11 mouse cellular contexts compared by ENCODE assay signal in genomic region chr2:71191391-71192194, GRCm38 (mm10). TPM values are rescaled to one million over a fixed set of nuclear protein-coding genes. Genes with fewer than 3 reads are reported as not detected.
DNase-seq lines count a peak whose midpoint lies in the region; ATAC-seq and TF ChIP-seq lines count a peak whose summit lies in the region.
"Had no signal": no experiment of that assay in that cellular context is flagged by ENCODE, and none has a peak within 500 bp of the region (broad histone marks: within the 10 kb centered on the region; RNA-seq: fewer than 3 reads in every experiment).

No protein-coding gene starts in this region.

- H3K4me2 ChIP-seq in heart, embryonic 13.5 days, result peak overlapping the region; percentile 49
- H3K4me2 ChIP-seq in limb, embryonic 15.5 days, result peak overlapping the region; percentile 30
- H3K4me2 ChIP-seq in liver, postnatal 0 days (ENCODE audit: low read depth, low read length), result no peak overlapping the region

- peaks cover 31% of the 10 kb centered on the region for H3K4me1 ChIP-seq in heart, embryonic 13.5 days
- peaks cover 54% of the 10 kb centered on the region for H3K4me1 ChIP-seq in E14TG2a.4 (replicated peaks; ENCODE audit: low read depth, low read length)
- H3K4me1 ChIP-seq in forebrain, embryonic 10.5 days, result peaks cover 33% of the 10 kb centered on the region
- H3K4me1 ChIP-seq in limb, embryonic 15.5 days, result peaks cover 10% of the 10 kb centered on the region
- peaks cover 3% of the 10 kb centered on the region; the same call in 1 of the 2 replicates for H3K4me1 ChIP-seq in liver, postnatal 0 days (ENCODE audit: insufficient read depth)

- no peaks in the 10 kb centered on the region for H3K9me3 ChIP-seq in heart, embryonic 13.5 days
- peaks cover 4% of the 10 kb centered on the region; the same call in 1 of the 2 replicates for H3K9me3 ChIP-seq in E14TG2a.4 (ENCODE audit: low read length)
- H3K9me3 ChIP-seq in forebrain, embryonic 10.5 days, result peaks cover 4% of the 10 kb centered on the region; the same call in 1 of the 2 replicates
- H3K9me3 ChIP-seq in limb, embryonic 15.5 days, result no peaks in the 10 kb centered on the region
- no peaks in the 10 kb centered on the region for H3K9me3 ChIP-seq in liver, postnatal 0 days (ENCODE audit: low read length)

- DNase-seq in heart, postnatal 14 days, result no peak
- DNase-seq in forebrain, embryonic 10.5 days (ENCODE audit: extremely low spot score, low spot score), result peak; percentile 17
- no peak for DNase-seq in cerebellum, postnatal 4 days (ENCODE audit: low spot score in 2 of 2)
- DNase-seq in liver, postnatal 0 days, result no peak
- DNase-seq in layer of hippocampus, adult 11-12 months (ENCODE audit: low spot score), result no peak
- DNase-seq: cerebellum, adult 11 months; lung, postnatal 10 days had no signal

- intact Hi-C loops in heart, postnatal 14 days (cut with DNase I), result no loop called here

- ATAC-seq in heart, embryonic 13.5 days (ENCODE audit: extremely low read depth, insufficient number of reproducible peaks, low FRiP score, low TSS enrichment), result no peak
- ATAC-seq in limb, embryonic 15.5 days (ENCODE audit: insufficient number of reproducible peaks, low FRiP score, low TSS enrichment, low read depth), result no peak
- ATAC-seq in liver, postnatal 0 days, result no peak
- ATAC-seq: activated CD4-positive, CD25-positive, alpha-beta regulatory T cell, adult 4 months had no signal

- TF ChIP-seq CTCF in E14TG2a.4 (conservative IDR thresholded peaks at IDR 0.05; ENCODE audit: low read length), result no peak
- TF ChIP-seq CTCF in liver, postnatal 0 days (IDR thresholded peaks at IDR 0.05; ENCODE audit: low read depth), result no peak

- H3K27ac ChIP-seq in heart, embryonic 13.5 days (replicated peaks), result no peak overlapping the region
- peak overlapping the region; percentile 76 for H3K27ac ChIP-seq in forebrain, embryonic 10.5 days
- H3K27ac ChIP-seq in limb, embryonic 15.5 days, result no peak overlapping the region
- no peak overlapping the region for H3K27ac ChIP-seq in liver, postnatal 0 days (ENCODE audit: low read depth)

- 29% methylated on average over 16 of the region's 16 CpGs for WGBS in heart, embryonic 13.5 days
- 13% methylated on average over 16 of the region's 16 CpGs for WGBS in forebrain, embryonic 10.5 days
- 14% methylated on average over 16 of the region's 16 CpGs for WGBS in limb, embryonic 15.5 days
- 43% methylated on average over 16 of the region's 16 CpGs for WGBS in liver, postnatal 0 days (ENCODE audit: insufficient replicate concordance)

- no peaks in the 10 kb centered on the region for H3K36me3 ChIP-seq in heart, embryonic 13.5 days
- H3K36me3 ChIP-seq in E14TG2a.4 (ENCODE audit: insufficient read depth, low read length), result no peaks in the 10 kb centered on the region
- no peaks in the 10 kb centered on the region for H3K36me3 ChIP-seq in forebrain, embryonic 10.5 days (replicated peaks)
- H3K36me3 ChIP-seq in limb, embryonic 15.5 days, result no peaks in the 10 kb centered on the region
- no peaks in the 10 kb centered on the region for H3K36me3 ChIP-seq in liver, postnatal 0 days (replicated peaks; ENCODE audit: insufficient read depth, low read length)

- 0 out of 2 replicates have a peak overlapping the region, but pooled peaks have one; percentile 14 for H3K4me3 ChIP-seq in heart, embryonic 13.5 days
- H3K4me3 ChIP-seq in E14TG2a.4 (replicated peaks; ENCODE audit: low read length), result peak overlapping the region; percentile 46
- H3K4me3 ChIP-seq in forebrain, embryonic 10.5 days, result peak overlapping the region; percentile 42
- H3K4me3 ChIP-seq in limb, embryonic 15.5 days, result peak overlapping the region; percentile 1; the same call in 1 of the 2 replicates
- H3K4me3 ChIP-seq in liver, postnatal 0 days (ENCODE audit: low read depth, low read length), result no peak overlapping the region

- TF ChIP-seq EP300 in liver, postnatal 0 days (IDR thresholded peaks at IDR 0.05; ENCODE audit: low read depth), result no peak

- peaks cover 15% of the 10 kb centered on the region for H3K27me3 ChIP-seq in heart, embryonic 13.5 days (replicated peaks)
- peaks cover 27% of the 10 kb centered on the region for H3K27me3 ChIP-seq in E14TG2a.4 (ENCODE audit: insufficient read depth, low read length)
- H3K27me3 ChIP-seq in forebrain, embryonic 10.5 days (ENCODE audit: poor library complexity, severe bottlenecking), result peaks cover 32% of the 10 kb centered on the region
- H3K27me3 ChIP-seq in limb, embryonic 15.5 days, result 0 out of 2 replicates have a peak, but pooled peaks cover 2% of the 10 kb centered on the region
- H3K27me3 ChIP-seq in liver, postnatal 0 days (ENCODE audit: insufficient read depth, low read length), result 0 out of 2 replicates have a peak, but pooled peaks cover 6% of the 10 kb centered on the region

- 0 out of 2 replicates have a peak overlapping the region, but pooled peaks have one; percentile 4 for H3K9ac ChIP-seq in heart, embryonic 13.5 days
- no peak overlapping the region for H3K9ac ChIP-seq in limb, embryonic 15.5 days
- H3K9ac ChIP-seq in liver, postnatal 0 days (replicated peaks), result no peak overlapping the region

RNA-seq across cellular contexts. Expression of gene Dync1i2, which starts 19.9 kb away (rescaled TPM):
- 59.5 and 64.8 TPM in 2 replicates for polyA plus RNA-seq in heart, embryonic 13.5 days (2015; fragmentation: Nextera tagmentation; extraction: Ambion mirVana)
- 10 to 100 TPM; 65.8 to 67.4 TPM for total RNA-seq in heart, postnatal 14 days (2021)
- 102 and 111 TPM in 2 replicates for polyA plus RNA-seq in forebrain, embryonic 10.5 days (2016; fragmentation: Nextera tagmentation; extraction: Ambion mirVana)
- 81.3 and 81.6 TPM in 2 replicates for polyA plus RNA-seq in limb, embryonic 15.5 days (2015; fragmentation: Nextera tagmentation; extraction: Ambion mirVana)
- polyA plus RNA-seq in liver, postnatal 0 days (2015; fragmentation: Nextera tagmentation; extraction: Ambion mirVana), result 20.9 and 21.5 TPM in 2 replicates
